Mouse (Mus musculus): ENCODE results near the gene Gnptab.

DNA sequence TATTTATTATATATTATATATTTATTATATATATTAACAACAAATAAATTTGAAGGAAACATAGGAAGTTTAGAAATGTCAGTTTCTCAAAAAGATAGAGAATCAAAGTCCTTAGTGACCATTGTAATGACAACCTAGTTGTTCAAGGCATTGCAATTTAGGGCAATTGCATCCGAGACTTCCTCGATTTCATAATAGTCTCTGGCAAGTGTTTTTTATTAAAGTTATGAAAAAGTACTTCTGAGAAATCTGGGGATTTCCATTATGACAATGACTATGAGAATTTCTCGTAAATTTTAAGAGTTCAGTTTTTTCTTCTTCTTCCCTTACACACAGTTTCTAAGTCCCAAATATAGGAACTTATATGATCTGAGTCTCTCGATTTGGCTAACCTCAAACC, 6.5 kb upstream of the Gnptab start:
- TF ChIP-seq CTCF (IDR thresholded peaks at IDR 0.05; ENCODE audit: insufficient read depth, low read depth, low read length) = no peak
- TF ChIP-seq POLR2A (IDR thresholded peaks at IDR 0.05; ENCODE audit: insufficient read depth, low read depth, low read length) = no peak

Data from olfactory bulb, adult 2 months (tissue).